Mouse (Mus musculus): ENCODE measurements around the gene Gorasp2. TPM values are rescaled to one million over a fixed set of nuclear protein-coding genes. Genes with fewer than 3 reads are reported as not detected.

Gorasp2 gene
- polyA plus RNA-seq, 1 experiment, result 78.3 TPM

DNA sequence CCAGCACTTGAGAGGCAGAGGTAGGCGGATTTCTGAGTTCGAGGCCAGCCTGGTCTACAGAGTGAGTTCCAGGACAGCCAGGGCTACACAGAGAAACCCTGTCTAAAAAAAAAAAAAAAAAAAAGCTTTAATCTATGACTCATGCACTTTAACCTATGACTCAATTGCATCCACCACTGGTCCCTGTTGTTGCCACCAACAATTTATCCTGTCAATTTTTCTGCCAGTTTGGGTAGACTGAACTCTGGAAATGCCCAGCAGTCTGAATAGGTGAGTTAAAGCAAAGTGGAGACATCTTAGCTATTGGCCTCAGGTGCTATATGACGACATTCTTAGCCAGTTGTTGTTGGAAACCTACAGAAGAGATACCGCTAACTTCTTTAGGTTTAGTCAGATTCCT lies 11.9 kb upstream of the Gorasp2 start:
- TF ChIP-seq POLR2A (IDR thresholded peaks at IDR 0.05; ENCODE audit: extremely low read depth, insufficient read depth, low read length), result no peak
- no peak for TF ChIP-seq CTCF (IDR thresholded peaks at IDR 0.05; ENCODE audit: extremely low read depth, insufficient read depth, low read length)
- H3K4me1 ChIP-seq (ENCODE audit: control insufficient read depth, insufficient read depth, low read length), result no peaks in the 10 kb centered on the region
- H3K4me3 ChIP-seq (ENCODE audit: insufficient read depth, low read length), result no peak overlapping the region
- H3K27ac ChIP-seq (ENCODE audit: insufficient read depth, low read length), result no peak overlapping the region

- H3K4me1 ChIP-seq (ENCODE audit: control insufficient read depth, insufficient read depth, low read length), result no peaks in the 10 kb centered on the region
- TF ChIP-seq CTCF (IDR thresholded peaks at IDR 0.05; ENCODE audit: extremely low read depth, insufficient read depth, low read length), result no peak
- no peak for TF ChIP-seq POLR2A (IDR thresholded peaks at IDR 0.05; ENCODE audit: extremely low read depth, insufficient read depth, low read length)
- H3K27ac ChIP-seq (ENCODE audit: insufficient read depth, low read length), result no peak overlapping the region
- H3K4me3 ChIP-seq (ENCODE audit: insufficient read depth, low read length), result no peak overlapping the region
Observed at GRCm38 (mm10) chr2:70651820-70652219, 9.6 kb upstream of the Gorasp2 start.

- Histone ChIP-seq H3K4me1 (ENCODE audit: control insufficient read depth, insufficient read depth, low read length) (peaks cover 2% of the 10 kb centered on the region; the same call in 1 of the 2 replicates), H3K4me3 (ENCODE audit: insufficient read depth, low read length) (no peak overlapping the region), H3K27ac (ENCODE audit: insufficient read depth, low read length) (no peak overlapping the region)
- TF ChIP-seq CTCF (IDR thresholded peaks at IDR 0.05; ENCODE audit: extremely low read depth, insufficient read depth, low read length), result no peak
- no peak for TF ChIP-seq POLR2A (IDR thresholded peaks at IDR 0.05; ENCODE audit: extremely low read depth, insufficient read depth, low read length)
Observed at GRCm38 (mm10) chr2:70657083-70657482, 4.3 kb upstream of the Gorasp2 start.

GRCm38 (mm10) chr2:70661715-70662495 lies 529 bp downstream of the Gorasp2 start, which contains the start of gene Gm26558:
Gm26558 (minus strand) TSS chr2:70662108.
- TF ChIP-seq CTCF (IDR thresholded peaks at IDR 0.05; ENCODE audit: extremely low read depth, insufficient read depth, low read length) (no peak), POLR2A (IDR thresholded peaks at IDR 0.05; ENCODE audit: extremely low read depth, insufficient read depth, low read length) (no peak)
- H3K4me3 ChIP-seq (ENCODE audit: insufficient read depth, low read length), result peak within 1 kb of the TSS; percentile 72
- H3K27ac ChIP-seq (ENCODE audit: insufficient read depth, low read length), result peak within 1 kb of the TSS; percentile 78
- H3K4me1 ChIP-seq (ENCODE audit: control insufficient read depth, insufficient read depth, low read length), result peaks cover 2% of the 10 kb centered on the region

DNA sequence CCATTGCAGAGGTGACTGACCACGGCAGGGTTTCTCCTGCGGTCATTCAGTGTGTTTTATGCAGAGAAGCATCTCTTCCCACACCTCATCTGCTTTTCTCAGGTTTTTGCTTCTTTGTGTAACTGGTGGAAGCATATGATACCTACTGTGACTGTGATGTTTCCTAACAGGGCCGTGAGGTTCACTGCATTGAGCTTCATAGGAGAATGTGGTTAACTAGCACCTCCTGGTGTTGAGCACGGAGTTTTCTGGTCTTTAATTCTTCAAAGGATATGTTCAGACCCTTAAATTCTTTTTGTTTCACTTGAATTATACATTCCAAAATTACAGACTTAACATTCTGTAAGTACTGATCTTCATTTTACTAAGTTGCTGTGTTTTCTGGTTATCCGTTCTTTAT lies 2.4 kb downstream of the Gorasp2 start:
- no peak overlapping the region for H3K4me3 ChIP-seq (ENCODE audit: insufficient read depth, low read length)
- H3K27ac ChIP-seq (ENCODE audit: insufficient read depth, low read length), result no peak overlapping the region
- H3K4me1 ChIP-seq (ENCODE audit: control insufficient read depth, insufficient read depth, low read length), result no peaks in the 10 kb centered on the region; the same call in 1 of the 2 replicates
- TF ChIP-seq POLR2A (IDR thresholded peaks at IDR 0.05; ENCODE audit: extremely low read depth, insufficient read depth, low read length) (no peak), CTCF (IDR thresholded peaks at IDR 0.05; ENCODE audit: extremely low read depth, insufficient read depth, low read length) (no peak)

DNA sequence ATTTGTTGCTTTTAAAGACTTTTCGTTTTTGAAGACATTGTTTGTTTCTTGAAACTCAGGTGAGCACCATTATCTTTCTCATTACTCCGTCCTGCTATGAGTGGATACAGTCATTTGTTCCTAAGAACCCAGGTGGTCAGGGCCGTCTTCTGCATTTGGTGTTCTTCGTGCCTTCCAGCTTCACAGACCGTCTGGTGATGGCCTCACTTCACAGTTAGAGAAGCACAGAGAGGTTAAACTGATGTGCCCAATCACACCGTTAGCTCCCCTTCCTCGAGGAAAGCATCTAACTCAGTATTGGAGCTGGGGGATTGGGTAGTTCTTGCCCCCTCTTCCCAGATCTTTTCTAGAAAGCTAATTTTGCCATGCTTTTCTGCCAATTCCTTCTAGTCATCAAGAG lies 5.6 kb downstream of the Gorasp2 start:
- TF ChIP-seq POLR2A (IDR thresholded peaks at IDR 0.05; ENCODE audit: extremely low read depth, insufficient read depth, low read length) (no peak), CTCF (IDR thresholded peaks at IDR 0.05; ENCODE audit: extremely low read depth, insufficient read depth, low read length) (no peak)
- H3K4me1 ChIP-seq (ENCODE audit: control insufficient read depth, insufficient read depth, low read length), result peaks cover under 1% of the 10 kb centered on the region
- no peak overlapping the region for H3K27ac ChIP-seq (ENCODE audit: insufficient read depth, low read length)
- H3K4me3 ChIP-seq (ENCODE audit: insufficient read depth, low read length), result no peak overlapping the region

GRCm38 (mm10) chr2:70669241-70669640 lies 7.9 kb downstream of the Gorasp2 start:
- no peak overlapping the region for H3K4me3 ChIP-seq (ENCODE audit: insufficient read depth, low read length)
- H3K4me1 ChIP-seq (ENCODE audit: control insufficient read depth, insufficient read depth, low read length), result peaks cover 2% of the 10 kb centered on the region; the same call in 1 of the 2 replicates
- no peak overlapping the region for H3K27ac ChIP-seq (ENCODE audit: insufficient read depth, low read length)
- no peak for TF ChIP-seq POLR2A (IDR thresholded peaks at IDR 0.05; ENCODE audit: extremely low read depth, insufficient read depth, low read length)
- no peak for TF ChIP-seq CTCF (IDR thresholded peaks at IDR 0.05; ENCODE audit: extremely low read depth, insufficient read depth, low read length)

DNA sequence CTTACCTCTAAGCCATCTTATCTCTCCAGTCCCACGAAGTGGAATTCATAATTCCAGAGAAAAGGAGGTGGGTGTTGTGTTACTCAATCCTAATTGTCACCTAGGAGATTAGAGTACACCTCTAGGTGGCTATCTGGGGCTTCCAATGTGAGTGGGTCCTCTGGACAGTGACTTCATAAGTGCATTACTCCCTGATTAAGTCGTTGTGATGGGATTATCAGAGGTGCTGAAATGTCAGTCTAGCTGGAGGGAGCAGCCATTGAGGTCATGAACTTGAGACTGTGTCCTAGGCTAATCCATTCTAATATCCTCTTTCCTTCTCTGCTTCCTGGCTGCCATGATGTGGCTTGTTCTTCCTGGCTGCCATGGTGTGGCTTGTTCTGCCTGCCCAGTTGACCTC lies 8.5 kb downstream of the Gorasp2 start:
- H3K4me3 ChIP-seq (ENCODE audit: insufficient read depth, low read length), result no peak overlapping the region
- H3K4me1 ChIP-seq (ENCODE audit: control insufficient read depth, insufficient read depth, low read length), result peaks cover 2% of the 10 kb centered on the region; the same call in 1 of the 2 replicates
- TF ChIP-seq CTCF (IDR thresholded peaks at IDR 0.05; ENCODE audit: extremely low read depth, insufficient read depth, low read length), result no peak
- TF ChIP-seq POLR2A (IDR thresholded peaks at IDR 0.05; ENCODE audit: extremely low read depth, insufficient read depth, low read length), result no peak
- H3K27ac ChIP-seq (ENCODE audit: insufficient read depth, low read length), result no peak overlapping the region

GRCm38 (mm10) chr2:70672476-70672875 lies 11.1 kb downstream of the Gorasp2 start:
- Histone ChIP-seq H3K27ac (ENCODE audit: insufficient read depth, low read length) (no peak overlapping the region), H3K4me3 (ENCODE audit: insufficient read depth, low read length) (no peak overlapping the region)

More at GRCm38 (mm10) chr2:70672476-70672875, 11.1 kb downstream of the Gorasp2 start:
- H3K4me1 ChIP-seq (ENCODE audit: control insufficient read depth, insufficient read depth, low read length), result peaks cover 2% of the 10 kb centered on the region; the same call in 1 of the 2 replicates
- TF ChIP-seq CTCF (IDR thresholded peaks at IDR 0.05; ENCODE audit: extremely low read depth, insufficient read depth, low read length) (no peak), POLR2A (IDR thresholded peaks at IDR 0.05; ENCODE audit: extremely low read depth, insufficient read depth, low read length) (no peak)
